Mouse (Mus musculus) hindbrain, embryonic 12.5 days (tissue): ENCODE results near the gene Cacna1g. TPM values are rescaled to one million over a fixed set of nuclear protein-coding genes. Genes with fewer than 3 reads are reported as not detected.
"Not testable (repeated sequence)": the region's sequence is repeated elsewhere in the genome, so short reads cannot be mapped to it uniquely, and the experiment has no call there.

Experiments used
- ATAC-seq: fragments of 200-750 bp; cut with Nextera tagmentation; 2 replicates; pipeline ENCODE4 v1.8.0; 2017; ENCODE audit warnings: moderate TSS enrichment; ENCODE audit not compliant: low FRiP score
- H3K27ac ChIP-seq: fragments of 300-500 bp; sonication (generic); 2 replicates; pipeline ENCODE4 v1.5.1; 2016; ENCODE audit warnings: mild to moderate bottlenecking
- H3K27me3 ChIP-seq: fragments of 300-500 bp; sonication (generic); 2 replicates; pipeline ENCODE4 v1.6.1; 2016; ENCODE audit warnings: mild to moderate bottlenecking
- H3K36me3 ChIP-seq: fragments of 300-500 bp; sonication (generic); 2 replicates; pipeline ENCODE4 v1.6.1; 2016; ENCODE audit warnings: mild to moderate bottlenecking
- H3K4me1 ChIP-seq: fragments of 300-500 bp; sonication (generic); 2 replicates; pipeline ENCODE4 v1.6.1; 2016
- H3K4me2 ChIP-seq: fragments of 300-500 bp; sonication (generic); replicated peaks from 2 replicates; pipeline ENCODE4 v1.6.1; 2016; ENCODE audit warnings: mild to moderate bottlenecking
- H3K4me3 ChIP-seq: fragments of 300-500 bp; sonication (generic); 2 replicates; pipeline ENCODE4 v1.5.1; 2016; ENCODE audit warnings: mild to moderate bottlenecking
- H3K9ac ChIP-seq: fragments of 300-500 bp; sonication (generic); 2 replicates; pipeline ENCODE4 v1.6.1; 2016; ENCODE audit warnings: mild to moderate bottlenecking, moderate library complexity
- H3K9me3 ChIP-seq: fragments of 300-500 bp; sonication (generic); replicated peaks from 2 replicates; pipeline ENCODE4 v1.6.1; 2016; ENCODE audit warnings: mild to moderate bottlenecking
- WGBS: fragments of 180-500 bp; shearing (Covaris S2); methylation state at CpG from one replicate; pipeline ENCODE4 v1.1.7; 2016; 5-methylcytosine and 5-hydroxymethylcytosine counted together
- polyA plus RNA-seq: library from polyadenylated mRNA; unstranded; fragments of >200 nt; fragmentation: Nextera tagmentation; extraction: Ambion mirVana; gene quantifications from 2 replicates; pipeline ENCODE4 v1.2.1, GENCODE M21; 2016

Gene Cacna1g
- polyA plus RNA-seq, 1 experiment from 2014 or later, result 21.4 TPM

- peaks cover 56% of the 10 kb centered on the region for H3K4me1 ChIP-seq
- peak overlapping the region; percentile 33 for H3K4me2 ChIP-seq
- H3K27me3 ChIP-seq, result peaks cover 9% of the 10 kb centered on the region
- 0 out of 2 replicates have a peak overlapping the region, but pooled peaks have one; percentile 1 for H3K9ac ChIP-seq
- H3K36me3 ChIP-seq, result peaks cover 43% of the 10 kb centered on the region
- ATAC-seq, result peak; percentile 54
- H3K27ac ChIP-seq, result peak overlapping the region; percentile 84
- no peak overlapping the region for H3K4me3 ChIP-seq
- 20% methylated on average over 8 of the region's 8 CpGs for WGBS
- H3K9me3 ChIP-seq, result no peaks in the 10 kb centered on the region
Measured at GRCm38 (mm10) chr11:94413516-94413915, 60.5 kb downstream of the Cacna1g start.

GRCm38 (mm10) chr11:94412998-94413469 lies 61.0 kb downstream of the Cacna1g start:
- no peaks in the 10 kb centered on the region for H3K9me3 ChIP-seq
- peak overlapping the region; percentile 84 for H3K27ac ChIP-seq
- 0 out of 2 replicates have a peak overlapping the region, but pooled peaks have one; percentile 1 for H3K9ac ChIP-seq
- peak; percentile 73 for ATAC-seq
- no peak overlapping the region for H3K4me3 ChIP-seq
- peaks cover 9% of the 10 kb centered on the region for H3K27me3 ChIP-seq
- H3K4me1 ChIP-seq, result peaks cover 57% of the 10 kb centered on the region
- peaks cover 39% of the 10 kb centered on the region for H3K36me3 ChIP-seq
- WGBS, result 14% methylated on average over 10 of the region's 10 CpGs
- H3K4me2 ChIP-seq, result peak overlapping the region; percentile 33

- no peak for ATAC-seq
- 65% methylated on average over 2 of the region's 2 CpGs for WGBS
- peaks cover 39% of the 10 kb centered on the region for H3K36me3 ChIP-seq
- peaks cover 9% of the 10 kb centered on the region for H3K27me3 ChIP-seq
- peaks cover 62% of the 10 kb centered on the region for H3K4me1 ChIP-seq
- H3K4me2 ChIP-seq, result 0 out of 2 replicates have a peak overlapping the region, but pooled peaks have one; percentile 33
- H3K4me3 ChIP-seq, result no peak overlapping the region
- H3K9ac ChIP-seq, result no peak overlapping the region
- no peaks in the 10 kb centered on the region for H3K9me3 ChIP-seq
- peak overlapping the region; percentile 84 for H3K27ac ChIP-seq
Measured at GRCm38 (mm10) chr11:94412562-94412961, 61.4 kb downstream of the Cacna1g start.

- 33% methylated on average over 11 of the region's 11 CpGs for WGBS
- no peak overlapping the region for H3K4me3 ChIP-seq
- peak overlapping the region; percentile 92 for H3K27ac ChIP-seq
- ATAC-seq, result peak; percentile 80
- H3K36me3 ChIP-seq, result peaks cover 23% of the 10 kb centered on the region; the same call in 1 of the 2 replicates
- peaks cover 62% of the 10 kb centered on the region for H3K4me1 ChIP-seq
- 0 out of 2 replicates have a peak overlapping the region, but pooled peaks have one; percentile 6 for H3K9ac ChIP-seq
- peak overlapping the region; percentile 11 for H3K4me2 ChIP-seq
- 0 out of 2 replicates have a peak, but pooled peaks cover 2% of the 10 kb centered on the region for H3K27me3 ChIP-seq
- no peaks in the 10 kb centered on the region for H3K9me3 ChIP-seq
Measured at GRCm38 (mm10) chr11:94407803-94408321, 66.1 kb downstream of the Cacna1g start.

- no peak overlapping the region for H3K4me2 ChIP-seq
- H3K36me3 ChIP-seq, result peaks cover 11% of the 10 kb centered on the region; the same call in 1 of the 2 replicates
- H3K9ac ChIP-seq, result no peak overlapping the region
- H3K27ac ChIP-seq, result no peak overlapping the region
- 56% methylated on average over 6 of the region's 6 CpGs for WGBS
- H3K4me1 ChIP-seq, result peaks cover 52% of the 10 kb centered on the region
- no peaks in the 10 kb centered on the region for H3K9me3 ChIP-seq
- no peak overlapping the region for H3K4me3 ChIP-seq
- no peaks in the 10 kb centered on the region for H3K27me3 ChIP-seq
- ATAC-seq, result no peak
Measured at GRCm38 (mm10) chr11:94405348-94405747, 68.7 kb downstream of the Cacna1g start.

- Histone ChIP-seq H3K27me3 (no peaks in the 10 kb centered on the region), H3K27ac (no peak overlapping the region), H3K4me1 (peaks cover 50% of the 10 kb centered on the region), H3K9ac (no peak overlapping the region), H3K4me2 (no peak overlapping the region), H3K4me3 (no peak overlapping the region), H3K9me3 (no peaks in the 10 kb centered on the region), H3K36me3 (peaks cover 5% of the 10 kb centered on the region; the same call in 1 of the 2 replicates)
- 23% methylated on average over 11 of the region's 11 CpGs for WGBS
- no peak for ATAC-seq
Measured at GRCm38 (mm10) chr11:94404641-94405260, 69.2 kb downstream of the Cacna1g start.

GRCm38 (mm10) chr11:94404178-94404577 lies 69.8 kb downstream of the Cacna1g start:
- 57% methylated on average over 5 of the region's 5 CpGs for WGBS
- no peak overlapping the region for H3K9ac ChIP-seq

GRCm38 (mm10) chr11:94403757-94404156 lies 70.2 kb downstream of the Cacna1g start:
- Histone ChIP-seq H3K27ac (no peak overlapping the region), H3K9me3 (no peaks in the 10 kb centered on the region), H3K36me3 (no peaks in the 10 kb centered on the region), H3K27me3 (no peaks in the 10 kb centered on the region), H3K4me3 (no peak overlapping the region), H3K4me1 (peaks cover 40% of the 10 kb centered on the region), H3K4me2 (no peak overlapping the region), H3K9ac (no peak overlapping the region)
- no peak for ATAC-seq
- 83% methylated on average over 10 of the region's 10 CpGs for WGBS

More at GRCm38 (mm10) chr11:94404178-94404577, 69.8 kb downstream of the Cacna1g start:
- peaks cover 45% of the 10 kb centered on the region for H3K4me1 ChIP-seq
- no peak overlapping the region for H3K27ac ChIP-seq
- H3K4me2 ChIP-seq, result no peak overlapping the region
- H3K9me3 ChIP-seq, result no peaks in the 10 kb centered on the region
- H3K36me3 ChIP-seq, result peaks cover under 1% of the 10 kb centered on the region; the same call in 1 of the 2 replicates
- no peak overlapping the region for H3K4me3 ChIP-seq
- ATAC-seq, result no peak
- H3K27me3 ChIP-seq, result no peaks in the 10 kb centered on the region

GRCm38 (mm10) chr11:94402731-94403130 lies 71.3 kb downstream of the Cacna1g start:
- no peak overlapping the region for H3K4me3 ChIP-seq
- H3K27me3 ChIP-seq, result no peaks in the 10 kb centered on the region
- no peak overlapping the region for H3K27ac ChIP-seq
- H3K9me3 ChIP-seq, result no peaks in the 10 kb centered on the region
- H3K9ac ChIP-seq, result no peak overlapping the region
- H3K36me3 ChIP-seq, result no peaks in the 10 kb centered on the region
- H3K4me1 ChIP-seq, result peaks cover 35% of the 10 kb centered on the region
- H3K4me2 ChIP-seq, result no peak overlapping the region
- no peak for ATAC-seq
- 88% methylated on average over 5 of the region's 5 CpGs for WGBS

GRCm38 (mm10) chr11:94402029-94402428 lies 72.0 kb downstream of the Cacna1g start:
- H3K9ac ChIP-seq, H3K27me3 ChIP-seq, H3K9me3 ChIP-seq, H3K27ac ChIP-seq, H3K36me3 ChIP-seq, H3K4me2 ChIP-seq, H3K4me3 ChIP-seq, ATAC-seq: not testable (repeated sequence)
- 87% methylated on average over 4 of the region's 4 CpGs for WGBS
- peaks cover 28% of the 10 kb centered on the region for H3K4me1 ChIP-seq

- ATAC-seq, result no peak
- Histone ChIP-seq H3K9me3 (no peaks in the 10 kb centered on the region), H3K9ac (no peak overlapping the region), H3K4me3 (no peak overlapping the region), H3K4me2 (no peak overlapping the region), H3K27ac (no peak overlapping the region), H3K27me3 (no peaks in the 10 kb centered on the region), H3K36me3 (no peaks in the 10 kb centered on the region), H3K4me1 (peaks cover 17% of the 10 kb centered on the region)
- WGBS, result 71% methylated on average over 6 of the region's 6 CpGs
Measured at GRCm38 (mm10) chr11:94400996-94401395, 73.0 kb downstream of the Cacna1g start.

GRCm38 (mm10) chr11:94394107-94394506 lies 79.9 kb downstream of the Cacna1g start:
- Histone ChIP-seq H3K4me2 (no peak overlapping the region), H3K4me3 (no peak overlapping the region), H3K9ac (no peak overlapping the region), H3K4me1 (0 out of 2 replicates have a peak, but pooled peaks cover 8% of the 10 kb centered on the region), H3K9me3 (no peaks in the 10 kb centered on the region), H3K27me3 (peaks cover 30% of the 10 kb centered on the region), H3K36me3 (no peaks in the 10 kb centered on the region), H3K27ac (no peak overlapping the region)
- 90% methylated on average over 7 of the region's 7 CpGs for WGBS
- no peak for ATAC-seq
